Mouse (Mus musculus) frontal cortex, adult 2 months (tissue): ENCODE data around the gene Rasa3. TPM values are rescaled to one million over a fixed set of nuclear protein-coding genes. Genes with fewer than 3 reads are reported as not detected.
A peak's percentile ranks its signal among the peaks of the same experiment; 100 is the strongest.

Experiments
- DNase-seq, 2 experiments: peaks; one replicate each; pipeline ENCODE4 v3.0.0; 2022; ENCODE audit warnings: low spot score in 1 of 2; ENCODE audit errors: extremely low spot score in 1 of 2
- polyA plus RNA-seq: library from polyadenylated mRNA; depleted of rRNA; stranded (reverse); fragments of >200 nt; gene quantifications from 2 replicates; pipeline ENCODE4 v1.2.3, GENCODE M21; 2012; rRNA removed

Gene Rasa3
- polyA plus RNA-seq, 1 experiment, result 95.6 TPM

- peak; percentile 40 to 69 for DNase-seq
These were observed 157.9 kb downstream of the Rasa3 start for GRCm38 (mm10) chr8:13519503-13519902.

GRCm38 (mm10) chr8:13517284-13517781 is 160.1 kb downstream of the Rasa3 start:
- no peak for DNase-seq

Other genes starting within 250 kb of the Rasa3 start
- 2.1 and 3.1 TPM in 2 replicates for gene Tmem255b, start 242.4 kb downstream of the Rasa3 start, polyA plus RNA-seq
- gene Gas6, start 183.1 kb downstream of the Rasa3 start, polyA plus RNA-seq, result 86.0 and 90.9 TPM in 2 replicates
- 0.14 TPM in 1 of 2 replicates, not detected in the other for gene 1700029H14Rik, start 115.1 kb downstream of the Rasa3 start, polyA plus RNA-seq
- gene Cfap97d2, start 28.3 kb upstream of the Rasa3 start, polyA plus RNA-seq, result 2.5 and 2.7 TPM in 2 replicates
- 61.4 and 61.6 TPM in 2 replicates for gene Cdc16, start 80.1 kb upstream of the Rasa3 start, polyA plus RNA-seq
- 41.9 and 44.1 TPM in 2 replicates for gene Upf3a, start 108.0 kb upstream of the Rasa3 start, polyA plus RNA-seq
- not detected in 2 replicates for gene AF366264, start 160.8 kb upstream of the Rasa3 start, polyA plus RNA-seq
- gene Champ1, start 192.0 kb upstream of the Rasa3 start, polyA plus RNA-seq, result 20.9 and 22.5 TPM in 2 replicates
- 52.7 and 59.0 TPM in 2 replicates for gene Coprs, start 212.7 kb upstream of the Rasa3 start, polyA plus RNA-seq